Mouse (Mus musculus) sigmoid colon, adult 10 weeks (tissue): ENCODE results near the gene Pex11g. TPM values are rescaled to one million over a fixed set of nuclear protein-coding genes. Genes with fewer than 3 reads are reported as not detected.

Experiments used
- polyA plus RNA-seq: library from polyadenylated mRNA; stranded (reverse); fragments of 350-450 nt; fragmentation: Illumina TruSeq; extraction: RNeasy Lipid Tissue Mini Kit (QIAGEN cat#74804); gene quantifications from one replicate; pipeline ENCODE4 v1.2.3, GENCODE M21; 2014; ENCODE audit warnings: low read depth, low replicate concordance

The Pex11g gene
- polyA plus RNA-seq, result 0.85 TPM

GRCm38 (mm10) chr8:3467006-3467885, at the start of gene Pex11g:
Gene Pex11g (minus strand): TSS chr8:3467680.

DNA sequence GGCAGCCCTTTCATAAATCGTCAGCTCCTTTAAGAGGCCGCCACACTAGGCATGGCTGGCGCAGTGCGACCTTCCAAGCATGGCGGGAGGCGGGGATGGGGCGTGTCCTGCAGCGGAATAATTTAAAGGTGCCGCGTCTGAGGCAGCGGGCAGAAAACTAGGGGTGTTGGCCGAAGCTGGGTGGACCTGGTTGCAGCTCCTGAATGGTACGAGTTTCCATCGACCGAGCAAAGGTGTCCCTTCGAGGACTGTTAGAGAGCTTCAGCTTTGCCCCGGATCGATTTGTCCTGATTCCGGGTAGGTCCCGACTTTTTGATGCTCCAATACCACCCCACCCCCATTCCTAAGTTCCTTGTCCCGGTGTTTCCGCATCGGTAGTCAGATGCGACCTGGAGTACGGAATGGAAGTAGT, 47.8 kb upstream of the Pex11g start, which contains the start of gene Pnpla6:
TSS of gene Pnpla6 (plus strand) at position 125 of the 412 bp plus-strand sequence.

DNA sequence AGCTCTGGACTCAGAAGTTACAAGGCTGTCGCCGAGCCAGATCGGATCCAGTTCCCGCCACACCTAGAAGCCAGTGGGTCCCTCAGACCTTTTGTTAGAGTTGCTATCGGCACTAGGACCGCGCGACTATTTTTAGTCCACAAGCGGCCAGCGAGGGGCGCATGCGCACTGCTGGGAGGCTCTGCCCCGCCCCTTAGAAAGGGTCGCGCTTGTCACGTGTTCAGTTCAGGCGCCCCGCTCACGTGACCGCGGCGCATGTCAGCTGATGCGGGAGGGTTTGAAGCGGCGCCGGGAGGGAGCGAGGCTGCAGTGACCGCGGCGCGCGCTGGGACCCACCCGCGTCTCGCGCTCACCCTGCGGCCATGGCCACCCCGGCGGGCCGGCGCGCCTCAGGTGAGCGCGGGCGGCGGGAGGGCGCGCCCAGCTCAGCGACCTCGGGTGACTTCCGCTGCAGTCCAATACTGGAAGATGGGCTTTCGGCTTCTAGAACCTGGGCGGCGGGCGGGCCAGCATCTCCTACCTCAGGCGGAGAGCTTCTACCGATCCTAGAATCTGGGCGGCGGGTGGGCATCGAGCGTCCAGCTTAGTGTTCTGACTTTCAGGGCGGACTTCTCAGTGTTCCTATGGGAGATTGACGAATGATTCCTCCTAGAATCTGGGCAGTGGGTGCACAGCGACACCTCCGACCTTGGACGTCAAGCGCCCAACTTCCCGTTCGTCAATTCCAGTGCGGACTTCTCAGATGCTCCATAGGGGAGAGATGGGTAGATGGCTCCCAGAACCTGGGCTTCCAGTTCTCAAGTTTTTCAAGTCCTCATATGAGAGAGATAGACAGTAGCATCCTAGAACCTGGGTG, 33.0 kb upstream of the Pex11g start, which contains the start of gene Mcoln1:
TSS of gene Mcoln1 (plus strand) at position 223 of the 856 bp plus-strand sequence.

GRCm38 (mm10) chr8:3492901-3493844, 25.7 kb upstream of the Pex11g start, which contains the start of gene Zfp358:
Gene Zfp358 (plus strand): TSS chr8:3493138.

DNA sequence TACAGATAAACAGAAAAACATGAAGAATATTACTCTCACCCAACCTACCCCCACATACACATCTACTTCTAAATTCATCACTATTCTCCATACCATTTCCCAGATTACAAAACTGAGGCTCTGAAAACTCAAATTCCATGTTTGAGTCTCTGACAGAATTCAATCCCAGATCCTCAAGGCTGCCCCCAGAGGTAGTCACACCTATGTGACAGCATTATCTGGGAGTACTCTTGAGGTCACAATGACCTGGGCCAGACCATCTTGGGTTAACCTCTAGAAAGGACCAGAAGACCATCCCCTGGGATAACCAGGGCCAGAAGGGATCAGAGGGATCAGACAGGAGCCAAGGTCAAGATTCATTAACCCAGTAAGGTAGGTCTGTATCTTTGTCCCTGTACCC, 3.1 kb upstream of the Pex11g start, which contains the start of gene Tex45:
TSS of gene Tex45 (plus strand) at position 301 of the 400 bp plus-strand sequence.

Other genes with a start within 250 kb of the Pex11g start
- 84.5 TPM for gene Insr, start 188.1 kb downstream of the Pex11g start, polyA plus RNA-seq
- gene A430078G23Rik, start 114.3 kb downstream of the Pex11g start, polyA plus RNA-seq, result 0.41 TPM
- 7.4 TPM for gene Arhgef18, start 74.7 kb downstream of the Pex11g start, polyA plus RNA-seq
- not detected for gene Tex45, start 3.2 kb upstream of the Pex11g start, polyA plus RNA-seq
- gene Zfp358, start 25.5 kb upstream of the Pex11g start, polyA plus RNA-seq, result 2.6 TPM
- 27.1 TPM for gene Mcoln1, start 32.8 kb upstream of the Pex11g start, polyA plus RNA-seq
- 17.3 TPM for gene Pnpla6, start 47.7 kb upstream of the Pex11g start, polyA plus RNA-seq
- 2.2 TPM for gene C330021F23Rik, start 100.3 kb upstream of the Pex11g start, polyA plus RNA-seq
- 6.7 TPM for gene Camsap3, start 119.6 kb upstream of the Pex11g start, polyA plus RNA-seq
- gene Xab2, start 153.6 kb upstream of the Pex11g start, polyA plus RNA-seq, result 0.50 TPM
- 17.8 TPM for gene Pet100, start 153.9 kb upstream of the Pex11g start, polyA plus RNA-seq
- gene Pcp2, start 157.9 kb upstream of the Pex11g start, polyA plus RNA-seq, result not detected
- gene Stxbp2, start 163.3 kb upstream of the Pex11g start, polyA plus RNA-seq, result 69.0 TPM
- 7.4 TPM for gene Retn, start 188.1 kb upstream of the Pex11g start, polyA plus RNA-seq
- gene Mcemp1, start 198.1 kb upstream of the Pex11g start, polyA plus RNA-seq, result 0.60 TPM
- not detected for gene Fcor, start 204.7 kb upstream of the Pex11g start, polyA plus RNA-seq
- 7.8 TPM for gene Trappc5, start 208.6 kb upstream of the Pex11g start, polyA plus RNA-seq
- gene Fcer2a, start 226.5 kb upstream of the Pex11g start, polyA plus RNA-seq, result 5.3 TPM